Mouse (Mus musculus) thymus, adult 2 months (tissue): ENCODE data around the gene Actr5. TPM values are rescaled to one million over a fixed set of nuclear protein-coding genes. Genes with fewer than 3 reads are reported as not detected.
A peak's percentile ranks its signal among the peaks of the same experiment; 100 is the strongest.

ENCODE experiments used
- DNase-seq: peaks from one replicate; pipeline ENCODE4 v3.0.0; 2021
- H3K27ac ChIP-seq: fragments of 200-500 bp; 2 replicates; pipeline ENCODE4 v1.5.1; 2012; ENCODE audit warnings: low read length, control low read depth; ENCODE audit not compliant: control insufficient read depth, insufficient read depth
- H3K27me3 ChIP-seq: fragments of 200-500 bp; 2 replicates; pipeline ENCODE4 v1.6.1; 2012; ENCODE audit warnings: mild to moderate bottlenecking, low read length, moderate library complexity, mixed read lengths; ENCODE audit not compliant: control insufficient read depth, insufficient read depth
- H3K36me3 ChIP-seq: fragments of 200-500 bp; 2 replicates; pipeline ENCODE4 v1.6.1; 2012; ENCODE audit warnings: mild to moderate bottlenecking, low read length, moderate library complexity; ENCODE audit not compliant: control insufficient read depth, insufficient read depth
- H3K4me1 ChIP-seq: fragments of 200-500 bp; replicated peaks from 2 replicates; pipeline ENCODE4 v1.6.1; 2012; ENCODE audit warnings: low read length; ENCODE audit not compliant: control insufficient read depth, insufficient read depth
- H3K4me3 ChIP-seq: fragments of 200-500 bp; 2 replicates; pipeline ENCODE4 v1.5.1; 2012; ENCODE audit warnings: mild to moderate bottlenecking, low read length, control low read depth, moderate library complexity; ENCODE audit not compliant: control insufficient read depth, insufficient read depth
- CTCF ChIP-seq: fragments of 200-500 bp; IDR thresholded peaks from 2 replicates; pipeline ENCODE4 v1.5.1; 2012; ENCODE audit warnings: mild to moderate bottlenecking, control low read depth, low read length, moderate library complexity, borderline replicate concordance; ENCODE audit not compliant: control insufficient read depth, poor library complexity, insufficient read depth; ENCODE audit errors: extremely low read depth
- POLR2A ChIP-seq: fragments of 200-500 bp; IDR thresholded peaks from 2 replicates; pipeline ENCODE4 v1.6.1; 2012; ENCODE audit warnings: mild to moderate bottlenecking, low read length, control low read depth, moderate library complexity; ENCODE audit not compliant: control insufficient read depth, poor library complexity, insufficient read depth; ENCODE audit errors: extremely low read depth
- WGBS: fragments of 180-500 bp; shearing (Covaris S2); methylation state at CpG from one replicate; pipeline ENCODE4 v1.1.7; 2018; 5-methylcytosine and 5-hydroxymethylcytosine counted together
- polyA plus RNA-seq: library from polyadenylated mRNA; depleted of rRNA; stranded (reverse); fragments of >200 nt; gene quantifications from 2 replicates; pipeline ENCODE4 v1.2.3, GENCODE M21; 2012

The Actr5 gene
- polyA plus RNA-seq, 1 experiment = 24.8 TPM

- TF ChIP-seq POLR2A (no peak), CTCF (no peak)
- H3K27me3 ChIP-seq = peaks cover 47% of the 10 kb centered on the region
- WGBS = 24% methylated on average over 11 of the region's 11 CpGs
- H3K4me1 ChIP-seq = peaks cover 15% of the 10 kb centered on the region
- H3K36me3 ChIP-seq = no peaks in the 10 kb centered on the region
- no peak overlapping the region for H3K4me3 ChIP-seq
- H3K27ac ChIP-seq = no peak overlapping the region
- DNase-seq = no peak
Measured at GRCm38 (mm10) chr2:158616790-158617189, 7.9 kb upstream of the Actr5 start.

- TF ChIP-seq CTCF (no peak), POLR2A (no peak)
- Histone ChIP-seq H3K27me3 (no peaks in the 10 kb centered on the region; the same call in 1 of the 2 replicates), H3K36me3 (peaks cover 22% of the 10 kb centered on the region), H3K4me1 (peaks cover 11% of the 10 kb centered on the region), H3K27ac (no peak overlapping the region), H3K4me3 (peak overlapping the region; percentile 84)
- WGBS = under 1% methylated on average over 44 of the region's 44 CpGs
- no peak for DNase-seq
Measured at GRCm38 (mm10) chr2:158625231-158625630, 543 bp downstream of the Actr5 start.

- no peak for DNase-seq
- no peak overlapping the region for H3K27ac ChIP-seq
- peaks cover 27% of the 10 kb centered on the region for H3K36me3 ChIP-seq
- no peaks in the 10 kb centered on the region; the same call in 1 of the 2 replicates for H3K27me3 ChIP-seq
- H3K4me1 ChIP-seq = peaks cover 11% of the 10 kb centered on the region
- WGBS = 28% methylated on average over 8 of the region's 8 CpGs
- no peak for TF ChIP-seq CTCF
- TF ChIP-seq POLR2A = no peak
- H3K4me3 ChIP-seq = peak overlapping the region; percentile 84
Measured at GRCm38 (mm10) chr2:158625697-158626096, 1.0 kb downstream of the Actr5 start.

GRCm38 (mm10) chr2:158628858-158629257 lies 4.2 kb downstream of the Actr5 start:
- no peak for DNase-seq
- no peak for TF ChIP-seq POLR2A
- no peak for TF ChIP-seq CTCF
- no peaks in the 10 kb centered on the region for H3K27me3 ChIP-seq
- H3K4me3 ChIP-seq = no peak overlapping the region
- peaks cover 56% of the 10 kb centered on the region for H3K36me3 ChIP-seq
- WGBS = 90% methylated on average over 3 of the region's 3 CpGs
- peaks cover 11% of the 10 kb centered on the region for H3K4me1 ChIP-seq
- H3K27ac ChIP-seq = no peak overlapping the region

GRCm38 (mm10) chr2:158629414-158629813 lies 4.7 kb downstream of the Actr5 start:
- 98% methylated on average over 1 of the region's 1 CpGs for WGBS
- Histone ChIP-seq H3K36me3 (peaks cover 59% of the 10 kb centered on the region), H3K27ac (no peak overlapping the region), H3K4me1 (peaks cover 11% of the 10 kb centered on the region), H3K27me3 (no peaks in the 10 kb centered on the region), H3K4me3 (no peak overlapping the region)
- no peak for TF ChIP-seq POLR2A
- no peak for DNase-seq

GRCm38 (mm10) chr2:158631873-158632272 lies 7.2 kb downstream of the Actr5 start:
- no peak overlapping the region for H3K4me3 ChIP-seq
- no peak for TF ChIP-seq CTCF
- no peak for DNase-seq
- H3K36me3 ChIP-seq = peaks cover 79% of the 10 kb centered on the region
- H3K4me1 ChIP-seq = no peaks in the 10 kb centered on the region
- H3K27ac ChIP-seq = no peak overlapping the region
- 99% methylated on average over 5 of the region's 5 CpGs for WGBS
- H3K27me3 ChIP-seq = no peaks in the 10 kb centered on the region

GRCm38 (mm10) chr2:158641869-158642268 lies 17.2 kb downstream of the Actr5 start:
- 22% methylated on average over 2 of the region's 2 CpGs for WGBS
- no peaks in the 10 kb centered on the region for H3K4me1 ChIP-seq
- DNase-seq = peak; percentile 70
- TF ChIP-seq CTCF = peak; percentile 73; the same call in 1 of the 2 replicates
- no peak for TF ChIP-seq POLR2A
- H3K27me3 ChIP-seq = no peaks in the 10 kb centered on the region
- H3K36me3 ChIP-seq = peaks cover 25% of the 10 kb centered on the region
- H3K4me3 ChIP-seq = no peak overlapping the region
- no peak overlapping the region for H3K27ac ChIP-seq
